Mouse (Mus musculus) adrenal gland, adult 18-20 months (tissue): ENCODE measurements around the gene Dhrs13. TPM values are rescaled to one million over a fixed set of nuclear protein-coding genes. Genes with fewer than 3 reads are reported as not detected.
"Not testable (repeated sequence)": the region's sequence is repeated elsewhere in the genome, so short reads cannot be mapped to it uniquely, and the experiment has no call there.

Source experiments
- DNase-seq, 2 experiments: peaks; one replicate each; pipeline ENCODE4 v3.0.0; 2021 to 2022; ENCODE audit warnings: low spot score in 2 of 2
- total RNA-seq, 2 experiments: library from RNA; stranded (reverse); gene quantifications; 1 replicate in 1 of 2; 2 replicates in 1 of 2; pipeline ENCODE4 v1.2.3; 2021

Dhrs13 gene
- total RNA-seq, 2 experiments from 2014 or later = 8.4 to 10.1 TPM

GRCm38 (mm10) chr11:78040878-78041277, 8.8 kb downstream of the Dhrs13 start:
- no peak for DNase-seq

GRCm38 (mm10) chr11:78042290-78042870, 10.3 kb downstream of the Dhrs13 start:
- not testable (repeated sequence) for DNase-seq

DNA sequence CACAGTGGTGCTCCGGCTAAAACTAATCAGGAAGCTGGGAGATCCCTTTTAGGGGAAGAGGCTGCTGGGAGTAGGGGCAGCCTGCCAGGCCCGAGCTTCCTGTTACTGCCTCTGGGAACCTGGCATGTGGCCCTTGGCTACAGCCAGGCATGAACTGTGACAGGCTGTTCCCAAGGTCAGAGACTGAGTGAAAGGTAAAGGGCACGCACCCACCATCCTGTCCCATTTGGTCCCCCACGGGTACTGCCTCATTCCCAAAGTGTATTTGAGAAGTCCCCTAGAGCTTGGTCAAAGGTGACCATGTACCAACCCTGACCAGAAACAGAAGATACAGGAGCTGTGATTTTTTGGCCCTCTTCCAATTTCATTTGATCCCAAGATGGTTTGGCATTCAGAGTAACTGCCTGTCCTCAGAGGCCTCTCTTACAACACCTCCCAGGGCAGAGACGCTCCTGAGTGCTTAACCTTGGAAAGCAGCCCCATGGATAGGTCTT, 12.7 kb downstream of the Dhrs13 start:
- DNase-seq = peak; percentile 71 to 72

DNA sequence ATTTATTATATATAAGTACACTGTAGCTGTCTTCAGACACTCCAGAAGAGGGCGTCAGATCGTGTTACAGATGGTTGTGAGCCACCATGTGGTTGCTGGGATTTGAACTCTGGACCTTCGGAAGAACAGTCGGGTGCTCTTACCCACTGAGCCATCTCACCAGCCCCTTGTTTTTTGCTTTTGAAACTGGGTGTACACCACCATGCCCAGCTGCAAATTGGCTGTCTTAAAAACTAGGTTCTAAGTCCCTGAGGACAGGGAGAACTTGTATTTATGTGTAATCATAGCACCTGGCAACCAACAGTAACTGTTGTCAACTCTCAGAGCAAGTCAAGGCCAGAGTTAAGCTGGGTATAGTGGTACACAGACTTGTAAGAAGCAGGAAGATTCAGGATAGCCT, 16.6 kb downstream of the Dhrs13 start:
- not testable (repeated sequence) for DNase-seq

- DNase-seq = no peak
Observed at GRCm38 (mm10) chr11:78053078-78053477, 21.0 kb downstream of the Dhrs13 start.

DNA sequence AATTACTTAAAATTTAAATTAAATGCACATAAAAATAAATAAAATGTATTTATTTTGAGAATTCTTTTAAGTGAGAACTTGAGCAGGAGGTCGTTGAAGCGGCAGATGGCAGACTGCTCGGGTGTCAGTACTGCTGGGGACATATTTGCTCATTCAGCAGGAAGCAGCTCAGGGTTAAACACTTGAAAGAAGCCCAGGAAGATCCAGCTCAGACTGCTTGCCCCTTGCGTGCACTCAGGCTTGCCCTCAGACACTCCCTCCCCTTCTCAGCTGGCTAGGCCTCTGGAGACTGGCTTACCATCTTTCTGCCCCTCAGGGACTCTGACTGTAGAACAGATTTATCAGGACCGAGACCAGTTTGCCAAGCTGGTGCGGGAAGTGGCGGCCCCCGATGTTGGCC, 24.9 kb downstream of the Dhrs13 start:
- no peak for DNase-seq

DNA sequence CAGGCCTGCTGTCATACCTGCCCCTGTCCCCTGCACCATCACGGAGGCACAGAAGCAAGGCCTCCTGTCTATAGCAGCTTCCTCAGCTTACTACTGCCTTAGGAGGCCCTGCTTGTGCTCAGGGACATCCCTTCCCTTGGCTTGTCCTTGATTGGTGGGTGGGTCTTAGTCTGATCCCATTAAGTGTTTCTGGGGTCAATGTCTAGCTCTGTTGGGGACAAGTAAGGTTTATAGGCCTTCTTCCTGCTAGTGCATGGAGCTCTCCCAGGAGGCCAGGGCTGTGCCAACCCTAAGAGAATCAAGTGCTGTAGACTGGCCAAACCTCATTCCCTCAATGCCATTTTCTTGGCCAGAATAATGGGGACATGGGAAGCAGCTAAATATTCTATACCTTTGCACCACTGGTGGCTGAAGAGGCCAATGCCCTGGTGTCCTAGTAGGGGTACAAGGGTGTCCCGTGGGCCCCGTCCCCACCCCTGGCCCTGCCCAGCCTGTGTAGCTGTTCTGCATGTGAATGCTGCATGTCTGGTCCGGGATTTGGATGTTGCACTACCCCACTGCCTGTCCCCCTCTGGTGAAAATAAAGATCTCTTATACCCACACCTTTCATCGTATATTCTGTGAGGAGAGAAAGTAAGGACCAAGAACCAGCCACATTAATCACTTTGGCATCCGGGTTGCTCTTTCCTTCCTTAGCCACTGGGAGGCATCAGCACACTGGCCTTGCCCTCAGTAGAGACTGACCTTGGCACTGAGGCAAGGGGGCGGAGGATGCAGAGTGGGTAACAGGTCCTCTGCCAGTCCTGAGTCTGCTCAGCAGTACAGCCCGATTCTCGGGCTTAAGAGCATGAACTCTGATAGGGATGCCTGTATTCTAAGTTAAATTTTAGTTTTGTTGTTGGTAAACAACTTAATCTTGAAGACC, 28.0 kb downstream of the Dhrs13 start:
- peak; percentile 62 to 67 for DNase-seq

DNA sequence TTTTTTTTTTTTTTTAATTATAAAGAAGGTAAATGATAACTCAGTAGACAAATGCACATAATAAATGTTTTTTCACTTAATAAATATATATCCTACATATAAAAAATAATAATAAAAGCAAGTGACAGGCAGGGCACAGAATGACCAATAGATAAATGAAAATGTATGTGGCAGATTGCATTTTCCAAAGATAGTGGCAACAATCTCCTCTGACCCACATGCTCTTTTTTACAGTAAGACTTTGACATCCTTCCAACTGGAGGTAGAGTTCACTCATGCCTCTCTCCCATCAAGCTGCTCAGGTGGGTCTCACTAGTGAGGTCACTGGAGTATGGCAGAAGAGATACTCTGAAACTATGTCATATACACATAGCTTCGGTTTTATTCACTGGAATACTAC, 30.5 kb downstream of the Dhrs13 start:
- no peak for DNase-seq

DNA sequence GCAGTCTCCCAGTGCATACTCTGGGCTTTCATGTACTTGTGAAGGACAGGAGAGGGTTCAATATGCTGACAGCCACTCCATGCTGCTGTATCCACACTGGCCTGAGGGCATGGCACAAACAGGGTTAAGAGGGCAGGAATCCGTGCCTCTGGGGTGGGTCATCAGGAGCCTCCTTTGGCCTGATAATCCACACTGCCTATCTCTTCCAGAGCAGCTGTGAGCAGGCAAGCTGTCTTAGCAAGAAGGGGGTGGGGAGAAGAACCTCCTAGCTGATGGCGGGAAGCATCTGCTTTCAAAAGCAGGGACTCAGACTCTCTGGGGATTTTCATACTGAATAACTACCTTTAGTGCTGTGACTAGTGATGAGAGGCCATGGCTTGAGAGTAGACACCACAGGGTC, 33.8 kb downstream of the Dhrs13 start:
- DNase-seq = no peak

- no peak for DNase-seq
Observed at GRCm38 (mm10) chr11:78066641-78067040, 34.6 kb downstream of the Dhrs13 start.

DNA sequence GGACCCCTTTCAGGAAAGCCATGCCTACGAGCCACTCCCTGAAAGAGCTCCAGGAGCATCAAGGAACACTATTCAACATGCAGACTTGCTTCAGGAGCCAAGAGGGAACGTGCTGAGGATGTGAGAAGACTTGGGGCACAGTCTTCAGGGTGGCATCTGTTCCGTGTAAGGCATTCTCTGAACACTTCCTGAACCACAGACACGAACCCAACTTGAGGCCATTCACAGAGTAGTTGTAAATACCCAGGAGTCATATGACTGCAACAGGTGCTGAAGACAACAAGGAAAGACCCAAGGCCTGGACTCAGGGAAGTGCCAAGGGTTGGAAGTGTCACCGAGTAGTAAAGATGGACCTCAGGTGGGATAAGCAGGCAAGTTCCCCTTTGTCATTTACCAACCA, 35.5 kb downstream of the Dhrs13 start:
- DNase-seq = no peak

- DNase-seq = no peak
Observed at GRCm38 (mm10) chr11:78069130-78069529, 37.0 kb downstream of the Dhrs13 start.

DNA sequence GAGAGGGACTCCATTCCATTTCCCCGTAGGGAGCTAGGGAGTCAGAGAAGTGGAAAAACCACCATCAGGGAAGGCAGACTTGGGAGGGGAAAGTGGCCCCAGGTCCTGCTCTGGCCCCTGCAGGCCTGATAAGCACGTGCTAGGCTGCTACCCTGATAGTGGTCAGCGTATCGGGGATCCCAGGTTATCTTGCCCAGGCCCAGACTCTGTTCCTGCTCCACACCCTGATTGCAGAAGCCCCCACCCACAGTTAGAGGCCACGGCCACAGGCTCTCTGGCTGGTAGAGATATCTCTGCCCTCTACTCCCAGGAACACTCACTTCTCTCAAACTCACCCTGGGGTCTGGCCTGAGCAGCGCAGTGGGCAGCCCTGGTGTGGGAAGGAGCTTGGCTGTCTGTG, 37.6 kb downstream of the Dhrs13 start:
- DNase-seq = no peak

DNA sequence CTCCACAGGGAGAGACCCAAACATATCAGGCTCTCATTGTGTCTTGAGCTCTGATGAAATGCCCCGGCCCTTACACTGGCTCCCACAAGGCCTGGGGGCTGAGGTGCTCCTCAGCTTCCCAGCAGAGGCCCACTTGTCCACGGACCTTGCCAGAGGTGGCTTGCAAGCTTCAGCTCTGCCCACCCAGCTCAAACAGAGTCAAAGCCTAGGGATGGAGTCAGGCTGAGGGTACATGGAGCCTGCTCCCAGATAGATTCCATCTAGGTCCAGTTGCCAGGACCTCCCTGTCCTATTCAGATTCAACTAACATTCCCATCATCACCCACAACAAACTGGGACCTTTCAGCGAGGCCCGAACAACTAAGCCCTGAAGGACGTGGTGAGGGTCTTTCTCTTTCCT, 39.9 kb downstream of the Dhrs13 start:
- no peak for DNase-seq

- DNase-seq = no peak
Observed at GRCm38 (mm10) chr11:78072425-78073130, 40.5 kb downstream of the Dhrs13 start.

- DNase-seq = no peak
Observed at GRCm38 (mm10) chr11:78073577-78074276, 41.6 kb downstream of the Dhrs13 start.

GRCm38 (mm10) chr11:78074277-78074652, 42.2 kb downstream of the Dhrs13 start:
- no peak for DNase-seq

DNA sequence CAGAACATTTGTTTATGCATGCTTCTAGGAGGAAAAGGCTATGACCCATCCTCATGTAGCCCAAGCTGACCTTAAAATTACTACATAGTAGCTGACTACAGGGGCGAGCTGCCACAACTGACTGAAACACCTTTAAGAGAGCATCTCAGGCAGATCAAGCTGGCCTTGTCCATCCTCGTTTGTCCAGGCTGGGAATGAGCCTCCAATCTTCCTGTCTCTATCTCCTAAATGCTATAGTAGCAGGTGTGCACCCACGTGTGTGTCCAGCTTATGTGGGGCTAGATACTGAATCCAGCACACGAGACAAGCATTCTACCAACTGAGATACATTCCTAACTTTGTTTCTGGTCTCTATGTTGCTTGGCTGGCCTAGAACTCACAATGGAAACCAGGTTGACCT, 42.6 kb downstream of the Dhrs13 start:
- no peak for DNase-seq

- DNase-seq = peak; percentile 70 to 79
Observed at GRCm38 (mm10) chr11:78079961-78080921, 48.2 kb downstream of the Dhrs13 start, which contains the start of gene Eral1. Gene Eral1, minus strand, starts transcription at chr11:78080383.

GRCm38 (mm10) chr11:78083595-78083994, 51.5 kb downstream of the Dhrs13 start:
- no peak for DNase-seq
